Mouse (Mus musculus) limb, embryonic 11.5 days (tissue): ENCODE data around the gene Atp6v0e2. TPM values are rescaled to one million over a fixed set of nuclear protein-coding genes. Genes with fewer than 3 reads are reported as not detected.

Experiments used
- polyA plus RNA-seq: library from polyadenylated mRNA; unstranded; fragments of >200 nt; fragmentation: Nextera tagmentation; extraction: Ambion mirVana; gene quantifications from 2 replicates; pipeline ENCODE4 v1.2.1, GENCODE M21; 2014

The Atp6v0e2 gene
- polyA plus RNA-seq, 1 experiment from 2014 or later, result 4.1 TPM

Other genes starting within 250 kb of the Atp6v0e2 start
- 25.2 and 25.5 TPM in 2 replicates for gene Krba1, start 142.0 kb upstream of the Atp6v0e2 start, polyA plus RNA-seq
- gene Zfp467, start 91.8 kb upstream of the Atp6v0e2 start, polyA plus RNA-seq, result 15.6 and 20.9 TPM in 2 replicates
- gene Sspo, start 89.4 kb upstream of the Atp6v0e2 start, polyA plus RNA-seq, result 0.23 and 0.34 TPM in 2 replicates
- gene Lrrc61, start 17.2 kb downstream of the Atp6v0e2 start, polyA plus RNA-seq, result 12.4 and 14.6 TPM in 2 replicates
- 4.3 and 5.6 TPM in 2 replicates for gene Rarres2, start 35.2 kb downstream of the Atp6v0e2 start, polyA plus RNA-seq
- gene Gm45021, start 52.0 kb downstream of the Atp6v0e2 start, polyA plus RNA-seq, result not detected in 2 replicates
- gene Repin1, start 56.3 kb downstream of the Atp6v0e2 start, polyA plus RNA-seq, result 42.8 and 46.1 TPM in 2 replicates
- not detected in 2 replicates for gene Gm44965, start 56.3 kb downstream of the Atp6v0e2 start, polyA plus RNA-seq
- gene Zfp775, start 64.4 kb downstream of the Atp6v0e2 start, polyA plus RNA-seq, result 9.8 and 9.9 TPM in 2 replicates
- gene AI854703, start 89.1 kb downstream of the Atp6v0e2 start, polyA plus RNA-seq, result 0.71 and 0.83 TPM in 2 replicates
- gene Gimap8, start 109.6 kb downstream of the Atp6v0e2 start, polyA plus RNA-seq, result 0.24 and 0.48 TPM in 2 replicates
- 4.4 and 5.4 TPM in 2 replicates for gene Gimap9, start 138.5 kb downstream of the Atp6v0e2 start, polyA plus RNA-seq
- gene Gimap4, start 146.9 kb downstream of the Atp6v0e2 start, polyA plus RNA-seq, result 10.8 and 12.3 TPM in 2 replicates
- gene Gimap6, start 170.6 kb downstream of the Atp6v0e2 start, polyA plus RNA-seq, result 13.6 and 14.0 TPM in 2 replicates
- gene Gm28053, start 181.0 kb downstream of the Atp6v0e2 start, polyA plus RNA-seq, result not detected in 2 replicates
- gene Gimap7, start 181.0 kb downstream of the Atp6v0e2 start, polyA plus RNA-seq, result not detected in 2 replicates
- gene Gimap1, start 201.4 kb downstream of the Atp6v0e2 start, polyA plus RNA-seq, result 6.3 and 6.7 TPM in 2 replicates
- 1.4 and 1.7 TPM in 2 replicates for gene Gimap5, start 208.6 kb downstream of the Atp6v0e2 start, polyA plus RNA-seq
- gene Gimap3, start 233.2 kb downstream of the Atp6v0e2 start, polyA plus RNA-seq, result not detected in 2 replicates